In the genomic region with DNA sequence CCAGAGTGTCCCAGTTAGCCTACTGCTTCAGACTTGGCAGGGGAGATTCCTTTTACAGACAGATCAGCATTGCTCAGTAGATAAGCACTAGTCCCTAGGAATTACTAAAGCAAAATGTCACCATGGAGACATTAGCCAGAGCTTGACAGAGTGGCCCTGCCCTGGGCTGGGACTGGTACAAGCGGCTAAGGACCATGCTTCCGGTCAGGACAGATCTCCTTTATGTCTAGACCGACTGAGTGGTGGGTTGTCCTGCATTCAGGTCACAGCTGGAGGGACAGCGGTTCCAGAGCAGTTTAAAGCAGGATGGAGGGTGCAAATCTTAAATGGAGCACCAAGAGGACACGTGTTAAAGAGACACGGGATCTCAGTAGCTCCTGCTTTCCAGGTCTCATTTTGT, we compare ENCODE assay signal across 8 mouse cellular contexts. TPM values are rescaled to one million over a fixed set of nuclear protein-coding genes. Genes with fewer than 3 reads are reported as not detected.
DNase-seq lines count a peak whose midpoint lies in the region; ATAC-seq and TF ChIP-seq lines count a peak whose summit lies in the region.

No protein-coding gene starts in this region.

- whole genome bisulfite sequencing in kidney, postnatal 0 days, result 0% methylated on average over 6 of the region's 6 CpGs
- 1% methylated on average over 6 of the region's 6 CpGs for WGBS in embryonic facial prominence, embryonic 10.5 days
- WGBS in hindbrain, embryonic 16.5 days, result 0% methylated on average over 6 of the region's 6 CpGs
- WGBS in midbrain, postnatal 0 days, result 6% methylated on average over 6 of the region's 6 CpGs

- H3K4me2 ChIP-seq in kidney, postnatal 0 days (ENCODE audit: low read length), result peak overlapping the region; percentile 94
- H3K4me2 ChIP-seq in hindbrain, embryonic 16.5 days (ENCODE audit: low read length), result peak overlapping the region; percentile 93
- peak overlapping the region; percentile 87 for H3K4me2 ChIP-seq in midbrain, postnatal 0 days (ENCODE audit: low read depth, low read length, poor library complexity, severe bottlenecking)

- H3K9ac ChIP-seq in kidney, postnatal 0 days (ENCODE audit: low read depth, low read length), result peak overlapping the region; percentile 88
- peak overlapping the region; percentile 70 for H3K9ac ChIP-seq in hindbrain, embryonic 16.5 days (ENCODE audit: low read depth, low read length)
- H3K9ac ChIP-seq in midbrain, postnatal 0 days (replicated peaks; ENCODE audit: low read length, poor library complexity, severe bottlenecking), result peak overlapping the region; percentile 55

- H3K4me1 ChIP-seq in kidney, postnatal 0 days (replicated peaks; ENCODE audit: insufficient read depth, low read length), result peaks cover 6% of the 10 kb centered on the region
- H3K4me1 ChIP-seq in embryonic facial prominence, embryonic 10.5 days, result peaks cover 54% of the 10 kb centered on the region
- H3K4me1 ChIP-seq in hindbrain, embryonic 16.5 days (ENCODE audit: control insufficient read depth, insufficient read depth, low read depth, low read length), result peaks cover 20% of the 10 kb centered on the region
- H3K4me1 ChIP-seq in midbrain, postnatal 0 days (ENCODE audit: insufficient read depth, low read length), result no peaks in the 10 kb centered on the region; the same call in 1 of the 2 replicates

- 0 out of 2 replicates have a peak, but pooled peaks cover 11% of the 10 kb centered on the region for H3K36me3 ChIP-seq in kidney, postnatal 0 days (ENCODE audit: insufficient read depth, low read length)
- peaks cover 29% of the 10 kb centered on the region for H3K36me3 ChIP-seq in embryonic facial prominence, embryonic 10.5 days (replicated peaks)
- H3K36me3 ChIP-seq in hindbrain, embryonic 16.5 days (ENCODE audit: control insufficient read depth, insufficient read depth, low read length), result peaks cover 22% of the 10 kb centered on the region
- H3K36me3 ChIP-seq in midbrain, postnatal 0 days (ENCODE audit: insufficient read depth, low read length), result peaks cover 17% of the 10 kb centered on the region

- H3K4me3 ChIP-seq in kidney, postnatal 0 days (replicated peaks; ENCODE audit: low read depth, low read length), result peak overlapping the region; percentile 75
- peak overlapping the region; percentile 89 for H3K4me3 ChIP-seq in embryonic facial prominence, embryonic 10.5 days
- peak overlapping the region; percentile 59 for H3K4me3 ChIP-seq in hindbrain, embryonic 16.5 days (ENCODE audit: low read length)
- H3K4me3 ChIP-seq in midbrain, postnatal 0 days (ENCODE audit: low read depth, low read length), result peak overlapping the region; percentile 48

- no peaks in the 10 kb centered on the region for H3K9me3 ChIP-seq in kidney, postnatal 0 days (replicated peaks; ENCODE audit: low read length)
- no peaks in the 10 kb centered on the region for H3K9me3 ChIP-seq in embryonic facial prominence, embryonic 10.5 days
- H3K9me3 ChIP-seq in hindbrain, embryonic 16.5 days (ENCODE audit: control insufficient read depth, low read length), result no peaks in the 10 kb centered on the region
- H3K9me3 ChIP-seq in midbrain, postnatal 0 days (ENCODE audit: low read length), result no peaks in the 10 kb centered on the region

- ATAC-seq in kidney, postnatal 0 days (replicated peaks; ENCODE audit: low FRiP score, low read depth), result peak; percentile 58
- peak; percentile 51 for ATAC-seq in hindbrain, embryonic 16.5 days
- ATAC-seq in midbrain, postnatal 0 days (ENCODE audit: low FRiP score), result peak; percentile 18; the same call in 1 of the 2 replicates

- TF ChIP-seq CTCF in kidney, postnatal 0 days (IDR thresholded peaks at IDR 0.05; ENCODE audit: low read depth), result no peak
- no peak for TF ChIP-seq CTCF in midbrain, postnatal 0 days (IDR thresholded peaks at IDR 0.05)

- H3K27ac ChIP-seq in kidney, postnatal 0 days, result peak overlapping the region; percentile 52; the same call in 1 of the 2 replicates
- peak overlapping the region; percentile 94 for H3K27ac ChIP-seq in embryonic facial prominence, embryonic 10.5 days (replicated peaks)
- H3K27ac ChIP-seq in hindbrain, embryonic 16.5 days (ENCODE audit: low read depth, low read length), result no peak overlapping the region
- H3K27ac ChIP-seq in midbrain, postnatal 0 days (ENCODE audit: low read depth, low read length), result no peak overlapping the region

- no peaks in the 10 kb centered on the region for H3K27me3 ChIP-seq in kidney, postnatal 0 days (ENCODE audit: insufficient read depth, low read length)
- H3K27me3 ChIP-seq in embryonic facial prominence, embryonic 10.5 days (replicated peaks; ENCODE audit: low read depth, poor library complexity, severe bottlenecking), result no peaks in the 10 kb centered on the region
- no peaks in the 10 kb centered on the region for H3K27me3 ChIP-seq in hindbrain, embryonic 16.5 days (replicated peaks; ENCODE audit: control insufficient read depth, insufficient read depth, low read length)
- no peaks in the 10 kb centered on the region for H3K27me3 ChIP-seq in midbrain, postnatal 0 days (ENCODE audit: insufficient read depth, low read length)

- DNase-seq in kidney, postnatal 0 days (ENCODE audit: low spot score), result no peak
- DNase-seq in kidney, adult 18-20 months, result no peak
- no peak for DNase-seq in embryonic facial prominence, embryonic 10.5 days (ENCODE audit: low spot score)
- no peak for DNase-seq in midbrain, postnatal 0 days (ENCODE audit: low spot score)
- DNase-seq in right cerebral cortex, postnatal 10 days (ENCODE audit: low spot score in 2 of 2), result no peak
- no peak for DNase-seq in layer of hippocampus, adult 9-10 months (ENCODE audit: low spot score)
- DNase-seq in gastrocnemius, adult 8-10 months (ENCODE audit: low spot score in 2 of 2), result no peak

RNA-seq across cellular contexts. Expression of gene Chst14, which starts 0.3 kb away (rescaled TPM):
- polyA plus RNA-seq in kidney, postnatal 0 days (2015; fragmentation: Nextera tagmentation; extraction: Ambion mirVana), result 23.9 and 25.1 TPM in 2 replicates
- 20.8 and 22.2 TPM in 2 replicates for polyA plus RNA-seq in embryonic facial prominence, embryonic 10.5 days (2016; fragmentation: Nextera tagmentation; extraction: Ambion mirVana)
- polyA plus RNA-seq in hindbrain, embryonic 16.5 days (2015; fragmentation: Nextera tagmentation; extraction: Ambion mirVana), result 5.3 and 7.3 TPM in 2 replicates
- 4.9 TPM in 2 replicates for total RNA-seq in midbrain, postnatal 0 days (2014; rRNA removed)
- polyA plus RNA-seq in midbrain, postnatal 0 days (2015; fragmentation: Nextera tagmentation; extraction: Ambion mirVana), result 3.0 and 3.1 TPM in 2 replicates
- total RNA-seq in gastrocnemius, adult 8-10 months (2022), result 1 to 10 TPM; 1.0 to 2.3 (median 1.9) TPM

RNA-seq across cellular contexts. Expression of gene Bahd1, which starts 25.8 kb away (rescaled TPM):
- polyA plus RNA-seq in kidney, postnatal 0 days (2015; fragmentation: Nextera tagmentation; extraction: Ambion mirVana), result 3.3 TPM in 2 replicates
- polyA plus RNA-seq in embryonic facial prominence, embryonic 10.5 days (2016; fragmentation: Nextera tagmentation; extraction: Ambion mirVana), result 3.2 and 3.3 TPM in 2 replicates
- polyA plus RNA-seq in hindbrain, embryonic 16.5 days (2015; fragmentation: Nextera tagmentation; extraction: Ambion mirVana), result 6.2 and 6.5 TPM in 2 replicates
- 22.0 and 28.6 TPM in 2 replicates for total RNA-seq in midbrain, postnatal 0 days (2014; rRNA removed)
- 6.1 and 6.6 TPM in 2 replicates for polyA plus RNA-seq in midbrain, postnatal 0 days (2015; fragmentation: Nextera tagmentation; extraction: Ambion mirVana)
- 1 to 10 TPM; 4.6 to 7.1 (median 5.2) TPM for total RNA-seq in gastrocnemius, adult 8-10 months (2022)

Comparison
In these comparisons a context has a peak if more than half of its experiments do, and no peak if none do; other contexts are left out.
1. H3K27ac ChIP-seq: peak in kidney, postnatal 0 days (single experiment) and embryonic facial prominence, embryonic 10.5 days (single experiment); none in hindbrain, embryonic 16.5 days (single experiment) and midbrain, postnatal 0 days (single experiment).
2. Peak in every context shown above with its lines, with median percentiles within 50 percentile points of each other: ATAC-seq, H3K4me2 ChIP-seq, H3K4me3 ChIP-seq and H3K9ac ChIP-seq.